Mouse (Mus musculus): ENCODE results near the gene D330045A20Rik.
A peak's percentile ranks its signal among the peaks of the same experiment; 100 is the strongest.
"Not testable (repeated sequence)": the region's sequence is repeated elsewhere in the genome, so short reads cannot be mapped to it uniquely, and the experiment has no call there.

The D330045A20Rik gene

DNA sequence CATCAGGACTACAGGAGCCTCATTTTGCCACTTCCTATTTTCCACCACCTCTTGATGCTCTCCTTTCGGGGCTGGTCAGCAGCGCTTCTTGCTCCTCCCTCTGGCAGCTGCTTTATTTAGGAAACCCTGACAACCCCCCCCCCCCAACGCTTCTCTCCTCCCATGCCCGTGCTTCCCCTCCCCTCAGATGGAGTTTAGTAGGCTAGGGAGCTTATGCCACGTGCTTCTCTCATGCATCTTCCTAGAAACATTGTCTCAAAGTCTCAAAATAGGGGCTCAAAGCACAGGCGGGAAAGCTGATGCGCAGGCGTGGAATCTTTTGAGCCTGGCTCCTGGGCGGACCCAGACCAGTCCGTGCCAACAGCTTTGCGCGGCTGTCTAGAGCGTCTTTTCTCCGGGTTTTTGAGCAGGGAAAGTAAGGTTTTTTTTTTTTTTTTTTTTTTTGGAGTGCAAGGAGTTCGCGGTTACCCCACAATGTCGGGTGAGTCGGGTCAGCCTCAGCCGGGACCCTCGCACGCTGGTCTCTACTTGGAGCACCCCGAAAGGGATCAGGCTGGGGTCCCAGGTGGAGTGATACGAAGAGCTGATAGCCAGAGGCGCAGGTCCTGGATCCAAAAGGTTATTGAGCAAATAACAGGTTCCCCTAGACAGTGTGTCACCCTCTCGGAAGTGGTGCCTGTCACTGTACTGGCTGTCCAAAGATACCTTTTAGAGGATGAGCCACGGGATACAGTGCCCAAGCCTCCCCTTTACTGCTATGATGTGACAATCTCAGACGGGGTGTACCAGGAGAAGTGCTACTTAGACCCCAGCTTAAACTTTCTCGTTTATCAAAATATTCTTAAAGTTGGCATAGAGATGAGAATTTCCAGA lies at the start of gene D330045A20Rik:
Gene D330045A20Rik (plus strand): TSS at position 346 of the 873 bp plus-strand sequence.
- DNase-seq (ENCODE audit: low read depth), result no peak

DNA sequence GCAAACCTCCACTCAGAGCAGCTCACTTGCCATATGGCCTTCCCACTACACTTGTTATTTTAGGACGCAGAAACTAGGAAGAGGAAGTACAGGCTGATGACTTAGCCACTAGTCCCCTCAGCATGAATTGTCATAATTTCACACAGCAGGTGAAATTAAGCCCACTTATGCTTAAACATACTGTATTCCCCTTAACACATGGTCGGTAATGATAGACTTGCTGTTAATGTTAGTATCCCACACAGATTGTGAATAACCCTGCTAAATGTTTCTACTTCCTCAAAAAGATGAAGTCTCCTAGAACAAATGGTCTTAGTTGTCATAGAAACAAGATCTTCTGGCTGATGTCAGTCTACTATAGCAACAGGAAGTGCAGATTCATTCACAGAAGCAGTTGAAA lies 47.6 kb upstream of the D330045A20Rik start:
- DNase-seq (ENCODE audit: low read depth), result peak; percentile 0

- no peak for DNase-seq (ENCODE audit: low read depth)
Measured at GRCm38 (mm10) chrX:139435202-139435601, 45.0 kb upstream of the D330045A20Rik start.

- DNase-seq (ENCODE audit: low read depth), result not testable (repeated sequence)
Measured at GRCm38 (mm10) chrX:139441057-139441456, 39.1 kb upstream of the D330045A20Rik start.

GRCm38 (mm10) chrX:139456812-139457211 lies 23.4 kb upstream of the D330045A20Rik start:
- no peak for DNase-seq (ENCODE audit: low read depth)

GRCm38 (mm10) chrX:139482083-139482482 lies 1.9 kb downstream of the D330045A20Rik start:
- DNase-seq (ENCODE audit: low read depth), result no peak

DNA sequence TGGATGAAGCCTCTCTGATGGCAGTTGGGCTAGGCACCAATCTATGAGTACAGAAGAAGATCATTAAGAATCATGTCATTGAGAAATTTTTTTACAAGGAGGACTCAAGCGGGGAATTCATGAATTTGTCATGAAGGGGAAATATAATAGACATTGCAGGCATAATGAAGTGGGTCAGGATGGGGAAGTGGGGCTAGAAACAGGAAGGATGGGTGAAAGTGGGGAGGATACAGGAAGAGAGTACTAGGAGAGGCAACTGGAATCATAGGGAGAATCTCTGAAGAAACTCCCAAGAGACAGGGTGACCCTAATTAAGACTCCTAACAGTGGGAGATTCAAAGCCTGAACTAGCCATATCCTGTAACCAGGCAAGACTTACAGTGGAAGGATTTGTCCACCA lies 4.8 kb downstream of the D330045A20Rik start:
- no peak for DNase-seq (ENCODE audit: low read depth)

- no peak for DNase-seq (ENCODE audit: low read depth)
Measured at GRCm38 (mm10) chrX:139516156-139516555, 36.0 kb downstream of the D330045A20Rik start.

- DNase-seq (ENCODE audit: low read depth), result peak; percentile 2
Measured at GRCm38 (mm10) chrX:139519251-139519650, 39.1 kb downstream of the D330045A20Rik start.

DNA sequence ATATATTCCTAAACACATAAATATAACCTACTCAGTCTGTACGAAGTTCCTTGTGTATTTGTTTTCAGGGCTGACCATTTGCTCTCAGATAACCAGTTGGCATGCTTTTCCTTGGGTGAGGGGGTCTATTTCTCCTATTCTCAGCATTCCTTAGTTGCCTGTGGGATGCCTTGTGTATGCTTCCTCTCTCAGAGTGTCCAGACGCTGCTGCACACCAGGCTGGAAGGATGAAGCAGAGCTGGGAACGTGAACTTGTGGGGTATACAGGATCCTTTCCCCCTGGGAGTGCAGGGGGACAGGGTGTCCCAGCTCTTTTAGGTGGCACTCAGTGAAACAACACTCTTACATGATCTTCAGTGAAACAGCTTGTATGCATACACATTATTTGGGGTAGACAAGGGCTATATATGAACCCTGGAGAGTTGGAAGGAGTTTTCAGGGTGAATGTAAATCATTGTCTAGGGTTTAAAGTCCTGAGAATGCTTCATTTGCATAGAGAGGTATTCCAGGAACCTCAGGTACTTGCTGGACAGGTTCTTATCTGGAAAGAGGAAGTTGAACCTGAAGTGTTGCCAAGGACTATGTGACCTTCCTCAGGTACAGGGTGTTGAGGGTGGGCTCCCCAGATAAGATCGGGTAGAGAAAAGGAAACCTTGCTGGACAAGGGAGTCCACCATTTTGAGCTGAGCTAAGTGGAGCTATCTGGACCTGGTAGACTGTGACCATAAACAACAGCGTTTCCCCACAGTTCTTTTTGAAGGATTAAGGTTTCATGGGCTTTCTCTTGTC lies 44.3 kb downstream of the D330045A20Rik start:
- no peak for DNase-seq (ENCODE audit: low read depth)

DNA sequence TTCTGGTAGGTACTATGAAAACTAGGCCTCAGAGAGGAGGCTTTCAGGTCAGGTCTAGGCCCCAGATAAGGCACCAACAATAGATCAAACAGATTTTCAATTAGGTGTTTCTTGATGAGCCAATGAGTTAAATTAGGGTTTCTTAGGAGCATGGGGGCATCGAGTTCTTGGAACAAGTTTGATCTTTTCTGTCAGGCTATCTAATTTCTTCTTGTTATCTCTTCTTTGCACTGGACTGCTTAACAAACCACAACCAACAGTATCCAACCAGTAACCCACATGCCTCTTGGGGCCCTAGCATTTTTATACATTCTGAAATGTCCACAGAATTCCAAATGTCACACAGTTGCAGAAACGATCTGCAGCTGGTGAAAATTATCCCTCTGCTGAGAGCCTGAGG lies 45.6 kb downstream of the D330045A20Rik start:
- no peak for DNase-seq (ENCODE audit: low read depth)

GRCm38 (mm10) chrX:139526984-139527383 lies 46.8 kb downstream of the D330045A20Rik start:
- no peak for DNase-seq (ENCODE audit: low read depth)

DNA sequence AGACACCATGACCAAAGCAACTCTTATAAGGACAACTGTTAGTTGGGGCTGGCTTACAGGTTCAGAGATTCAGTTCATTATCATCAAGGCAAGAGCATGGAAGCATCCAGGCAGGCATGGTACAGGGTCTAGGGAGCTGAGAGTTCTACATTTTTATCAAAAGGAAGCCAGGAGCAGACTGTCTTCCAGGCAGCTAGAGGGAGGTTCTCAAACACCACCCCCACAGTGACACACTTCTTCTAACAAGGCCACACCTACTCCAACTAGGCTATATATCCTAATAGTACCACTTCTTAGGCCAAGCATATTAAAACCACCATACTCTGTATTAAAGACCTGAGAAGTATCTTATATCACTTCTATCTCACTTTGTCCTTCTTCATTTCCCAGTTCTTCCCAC lies 49.5 kb downstream of the D330045A20Rik start:
- no peak for DNase-seq (ENCODE audit: low read depth)

DNA sequence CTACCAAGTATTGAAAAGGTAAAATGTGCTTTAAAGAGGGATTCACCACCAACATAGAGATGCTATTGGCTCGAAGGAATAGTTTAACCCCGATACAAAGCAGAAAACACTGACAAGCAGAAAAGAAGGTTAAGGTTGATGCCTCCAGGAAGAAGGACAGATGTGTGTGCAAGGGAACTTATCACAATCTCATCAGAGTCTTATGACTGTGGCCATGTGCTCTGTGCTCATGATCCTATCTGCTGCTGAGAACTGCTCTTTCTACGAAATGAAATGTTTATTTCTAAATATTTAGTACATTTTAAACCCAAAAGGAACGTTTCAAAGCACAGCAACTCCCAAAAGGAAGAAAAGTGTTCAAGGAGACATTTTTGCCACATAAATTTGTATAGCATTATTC lies 52.1 kb downstream of the D330045A20Rik start:
- no peak for DNase-seq (ENCODE audit: low read depth)

DNA sequence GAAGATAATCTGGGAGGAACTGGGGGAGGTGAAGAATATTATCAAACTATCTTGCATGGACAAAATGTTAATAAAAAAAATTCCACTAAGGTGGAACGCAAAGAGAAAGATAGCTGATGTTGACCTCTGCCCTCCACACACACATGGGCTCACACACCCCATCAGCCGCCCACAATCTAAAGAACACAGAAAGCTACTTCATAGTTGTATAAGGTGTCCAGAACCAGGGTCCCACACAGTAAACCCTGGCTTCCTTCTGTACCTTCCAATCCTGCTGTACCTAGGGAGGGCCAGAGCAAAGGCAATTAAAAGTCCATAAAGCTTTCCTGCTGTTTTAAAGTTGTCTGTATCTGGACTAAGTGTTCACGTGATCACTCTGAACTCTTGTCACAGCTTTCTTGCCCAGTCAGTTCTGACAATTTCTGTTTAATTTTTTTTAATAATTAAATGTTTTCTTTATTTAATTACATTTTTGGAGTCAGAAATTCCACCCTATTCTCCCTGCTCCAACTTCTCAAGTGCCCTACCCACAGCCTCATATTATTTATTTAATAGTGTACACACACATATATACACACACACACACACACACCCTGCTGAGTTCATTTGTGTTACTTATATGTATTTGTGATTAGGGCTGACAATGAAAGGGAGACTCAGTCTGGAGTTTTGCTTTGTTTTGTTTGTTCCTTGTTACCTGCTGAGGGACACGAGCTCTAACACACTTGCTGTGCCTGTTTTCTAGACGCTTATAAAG lies 57.7 kb downstream of the D330045A20Rik start:
- DNase-seq (ENCODE audit: low read depth), result no peak

GRCm38 (mm10) chrX:139543726-139544125 lies 63.6 kb downstream of the D330045A20Rik start:
- no peak for DNase-seq (ENCODE audit: low read depth)

GRCm38 (mm10) chrX:139550456-139550855 lies 70.3 kb downstream of the D330045A20Rik start:
- no peak for DNase-seq (ENCODE audit: low read depth)

- DNase-seq (ENCODE audit: low read depth), result no peak
Measured at GRCm38 (mm10) chrX:139552090-139552489, 71.9 kb downstream of the D330045A20Rik start.

GRCm38 (mm10) chrX:139562255-139562924 lies 82.2 kb downstream of the D330045A20Rik start:
- no peak for DNase-seq (ENCODE audit: low read depth)

GRCm38 (mm10) chrX:139562925-139563461 lies 82.8 kb downstream of the D330045A20Rik start, which contains the start of gene Rnf128:
TSS of gene Rnf128 (plus strand) at chrX:139563316.
- DNase-seq (ENCODE audit: low read depth), result no peak

DNA sequence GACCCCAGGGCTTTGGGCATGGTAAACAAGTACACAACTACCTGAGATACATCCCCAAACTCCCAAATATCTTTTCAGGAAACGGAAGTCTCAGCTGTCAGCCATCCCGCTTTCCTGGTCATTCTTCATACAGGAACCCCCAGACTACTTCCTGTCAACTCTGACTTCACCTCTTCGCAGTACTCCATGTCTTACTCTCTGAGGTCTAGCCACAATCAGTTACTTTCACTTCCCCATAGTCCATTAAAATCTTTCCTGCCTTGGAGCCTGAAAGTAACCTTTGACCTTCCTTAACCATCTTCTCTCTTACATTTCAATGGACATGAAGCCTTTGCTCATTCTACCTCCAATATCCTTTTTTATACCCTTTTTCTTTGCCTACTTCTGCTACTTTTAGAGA lies 89.9 kb downstream of the D330045A20Rik start:
- DNase-seq (ENCODE audit: low read depth), result no peak
